In the genomic region with DNA sequence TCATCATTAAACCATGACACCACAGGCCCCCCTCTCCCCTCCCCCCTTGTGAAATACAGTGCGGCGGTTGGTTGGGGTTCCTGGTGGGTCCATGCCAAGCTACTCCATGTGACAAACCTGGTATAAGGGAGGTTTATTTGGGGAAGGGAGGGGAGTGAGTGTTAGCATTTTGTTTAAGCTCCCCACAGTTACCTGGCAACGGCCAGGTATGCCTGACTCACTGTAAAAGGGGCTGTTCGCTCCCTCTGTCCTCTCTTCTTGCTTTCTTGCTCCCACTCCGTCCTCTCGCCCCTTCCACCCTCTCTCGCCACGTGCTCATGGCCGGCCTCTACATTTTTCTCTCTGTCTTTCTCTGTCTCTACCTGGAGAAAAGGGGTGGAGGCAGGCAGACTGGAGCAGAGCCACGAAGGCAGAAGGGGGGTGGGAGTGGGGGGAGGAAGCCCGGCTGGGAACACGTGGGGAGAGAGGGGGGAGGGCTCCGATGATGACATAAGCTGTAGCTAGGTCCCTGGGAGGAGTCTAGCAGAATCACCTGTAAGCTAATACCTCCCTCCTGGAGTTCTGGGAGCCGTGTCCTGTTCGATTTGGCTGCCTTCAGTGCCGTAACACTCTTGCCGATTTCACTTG, we compare ENCODE assay signal across 9 mouse cellular contexts.
DNase-seq lines count a peak whose midpoint lies in the region; ATAC-seq and TF ChIP-seq lines count a peak whose summit lies in the region.
"Had no signal": no experiment of that assay in that cellular context is flagged by ENCODE, and none has a peak within 500 bp of the region (broad histone marks: within the 10 kb centered on the region; RNA-seq: fewer than 3 reads in every experiment).

No protein-coding gene starts in this region.

- 25% methylated on average over 17 of the region's 17 CpGs for WGBS in embryonic facial prominence, embryonic 11.5 days
- WGBS in kidney, adult 2 months, result 22% methylated on average over 17 of the region's 17 CpGs
- WGBS in lung, postnatal 0 days, result 16% methylated on average over 16 of the region's 17 CpGs

- H3K27ac ChIP-seq in ES-E14 (ENCODE audit: insufficient read depth, low read depth, low read length, poor library complexity, severe bottlenecking), result peak overlapping the region; percentile 73
- no peak overlapping the region for H3K27ac ChIP-seq in embryonic facial prominence, embryonic 11.5 days (replicated peaks; ENCODE audit: low read depth, low read length)
- no peak overlapping the region for H3K27ac ChIP-seq in kidney, adult 2 months (ENCODE audit: insufficient read depth, low read depth, low read length)
- no peak overlapping the region for H3K27ac ChIP-seq in lung, postnatal 0 days (ENCODE audit: low read length)
- H3K27ac ChIP-seq: liver, embryonic 15.5 days had no signal

- peaks cover 3 to 12% of the 10 kb centered on the region in 2 experiments for H3K4me1 ChIP-seq in ES-E14 (ENCODE audit: control insufficient read depth in 2 of 2, insufficient read depth in 2 of 2, low read length in 2 of 2, poor library complexity in 1 of 2)
- no peaks in the 10 kb centered on the region for H3K4me1 ChIP-seq in embryonic facial prominence, embryonic 11.5 days (ENCODE audit: control insufficient read depth, insufficient read depth, low read length)
- H3K4me1 ChIP-seq in kidney, adult 2 months (ENCODE audit: control insufficient read depth, insufficient read depth, low read length), result no peaks in the 10 kb centered on the region
- no peaks in the 10 kb centered on the region for H3K4me1 ChIP-seq in lung, postnatal 0 days (ENCODE audit: insufficient read depth, low read depth, low read length)

- no peak for ATAC-seq in embryonic facial prominence, embryonic 11.5 days (replicated peaks; ENCODE audit: insufficient number of reproducible peaks, low FRiP score, low TSS enrichment, low read depth)
- ATAC-seq in lung, postnatal 0 days, result peak; percentile 80
- no peak for ATAC-seq in megakaryocyte progenitor cell, adult 5-6 weeks (replicated peaks; ENCODE audit: poor library complexity)

- in situ Hi-C loops in ES-E14 (cut with MboI; ENCODE audit: low sequenced_read_pairs in 2 of 2, unreplicated experiment in 2 of 2), result no loop called here

- no peaks in the 10 kb centered on the region for H3K27me3 ChIP-seq in embryonic facial prominence, embryonic 11.5 days (ENCODE audit: control insufficient read depth, insufficient read depth, low read length)
- H3K27me3 ChIP-seq in kidney, adult 2 months (replicated peaks; ENCODE audit: control insufficient read depth, insufficient read depth, low read length), result no peaks in the 10 kb centered on the region
- no peaks in the 10 kb centered on the region for H3K27me3 ChIP-seq in lung, postnatal 0 days (replicated peaks; ENCODE audit: insufficient read depth, low read length)
- H3K27me3 ChIP-seq: liver, embryonic 15.5 days had no signal

- peak overlapping the region; percentile 30 to 58 for H3K4me3 ChIP-seq in ES-E14 (ENCODE audit: insufficient read depth in 1 of 2, low read depth in 1 of 2, low read length in 2 of 2, poor library complexity in 1 of 2, severe bottlenecking in 1 of 2)
- H3K4me3 ChIP-seq in embryonic facial prominence, embryonic 11.5 days (ENCODE audit: low read depth, low read length), result no peak overlapping the region
- H3K4me3 ChIP-seq in kidney, adult 2 months (ENCODE audit: insufficient read depth, low read depth, low read length), result peak overlapping the region; percentile 8; the same call in 1 of the 2 replicates
- peak overlapping the region; percentile 10; the same call in 1 of the 2 replicates for H3K4me3 ChIP-seq in lung, postnatal 0 days (ENCODE audit: low read depth, low read length)
- H3K4me3 ChIP-seq: liver, embryonic 15.5 days had no signal

- TF ChIP-seq POLR2A in kidney, adult 2 months (IDR thresholded peaks at IDR 0.05; ENCODE audit: low read depth, low read length), result no peak

- H3K4me2 ChIP-seq in embryonic facial prominence, embryonic 11.5 days (ENCODE audit: low read depth, low read length), result 0 out of 2 replicates have a peak overlapping the region, but pooled peaks have one; percentile 6
- peak overlapping the region; percentile 43 for H3K4me2 ChIP-seq in lung, postnatal 0 days (replicated peaks; ENCODE audit: low read depth, low read length)
- H3K4me2 ChIP-seq: liver, embryonic 15.5 days had no signal

- TF ChIP-seq EP300 in lung, postnatal 0 days (IDR thresholded peaks at IDR 0.05), result no peak

- H3K36me3 ChIP-seq in ES-E14 (ENCODE audit: control insufficient read depth, insufficient read depth, low read length, poor library complexity, severe bottlenecking), result no peaks in the 10 kb centered on the region; the same call in 1 of the 2 replicates
- no peaks in the 10 kb centered on the region for H3K36me3 ChIP-seq in embryonic facial prominence, embryonic 11.5 days (replicated peaks; ENCODE audit: control insufficient read depth, insufficient read depth, low read depth, low read length)
- no peaks in the 10 kb centered on the region for H3K36me3 ChIP-seq in kidney, adult 2 months (ENCODE audit: control insufficient read depth, insufficient read depth, low read length)
- no peaks in the 10 kb centered on the region for H3K36me3 ChIP-seq in lung, postnatal 0 days (ENCODE audit: insufficient read depth, low read length)
- H3K36me3 ChIP-seq: liver, embryonic 15.5 days had no signal

- peak overlapping the region; percentile 65 for H3K9ac ChIP-seq in ES-E14 (ENCODE audit: insufficient read depth, low read depth, low read length, poor library complexity, severe bottlenecking)
- 0 out of 2 replicates have a peak overlapping the region, but pooled peaks have one; percentile 1 for H3K9ac ChIP-seq in embryonic facial prominence, embryonic 11.5 days (replicated peaks; ENCODE audit: low read length)
- H3K9ac ChIP-seq in lung, postnatal 0 days (replicated peaks; ENCODE audit: low read depth), result no peak overlapping the region
- H3K9ac ChIP-seq: liver, embryonic 15.5 days had no signal

- peak; percentile 34 for DNase-seq in ES-E14 (ENCODE audit: low read depth, low spot score)
- DNase-seq in embryonic facial prominence, embryonic 11.5 days (ENCODE audit: low spot score), result peak; percentile 40
- DNase-seq in kidney, adult 2 months, result peak; percentile 13
- DNase-seq in lung, postnatal 0 days (ENCODE audit: low spot score), result peak; percentile 71
- no peak for DNase-seq in frontal cortex, postnatal 14 days (ENCODE audit: low spot score in 2 of 2)
- DNase-seq in adrenal gland, adult (ENCODE audit: inconsistent age in 2 of 2, low spot score in 1 of 2), result no peak
- DNase-seq in cerebellum, adult 9-11 months, result no peak

- TF ChIP-seq CTCF in kidney, adult 2 months (conservative IDR thresholded peaks at IDR 0.05; ENCODE audit: insufficient read depth, insufficient read length, low read depth, low read length), result no peak
- no peak for TF ChIP-seq CTCF in lung, postnatal 0 days (IDR thresholded peaks at IDR 0.05)

- no peaks in the 10 kb centered on the region for H3K9me3 ChIP-seq in ES-E14 (ENCODE audit: control insufficient read depth, insufficient read depth, low read depth, low read length)
- no peaks in the 10 kb centered on the region for H3K9me3 ChIP-seq in embryonic facial prominence, embryonic 11.5 days (replicated peaks; ENCODE audit: control insufficient read depth, low read length)
- H3K9me3 ChIP-seq in lung, postnatal 0 days (ENCODE audit: low read length), result no peaks in the 10 kb centered on the region
- H3K9me3 ChIP-seq: liver, embryonic 15.5 days had no signal

TF ChIP-seq in ES-E14, 5 proteins besides CTCF, POLR2A, EP300 and RAD21:
- no peak for TF ChIP-seq ZC3H11A (IDR thresholded peaks at IDR 0.05; ENCODE audit: borderline replicate concordance, low read depth, low read length)
- no peak for TF ChIP-seq HCFC1 (IDR thresholded peaks at IDR 0.05; ENCODE audit: borderline replicate concordance, insufficient read depth, low read length)
- TF ChIP-seq MAFK (IDR thresholded peaks at IDR 0.05; ENCODE audit: insufficient read depth, low read depth, low read length), result no peak
- no peak for TF ChIP-seq ZNF384 (IDR thresholded peaks at IDR 0.05; ENCODE audit: low read depth, low read length)
- no peak for TF ChIP-seq CHD2 (IDR thresholded peaks at IDR 0.05; ENCODE audit: low read depth, low read length)
TF ChIP-seq in ES-E14: peak in this region for 0.

Comparison
In these comparisons a context has a peak if more than half of its experiments do, and no peak if none do; other contexts are left out.
1. DNase-seq: peak in ES-E14 (single experiment), embryonic facial prominence, embryonic 11.5 days (single experiment), kidney, adult 2 months (single experiment) and lung, postnatal 0 days (single experiment); none in frontal cortex, postnatal 14 days (0 of 2), adrenal gland, adult (0 of 2) and cerebellum, adult 9-11 months (single experiment).